Mouse (Mus musculus) ovary, postnatal 14 days (tissue): ENCODE measurements at regions not wholly inside any gene's neighbourhood (a gene's known extent, or its start where the extent isn't known, plus 50 kb on each side); places are given as distances from the start of the nearest gene placed in this dataset.

Experiments used
- DNase-seq: peaks from one replicate; pipeline ENCODE4 v3.0.0; 2022; ENCODE audit warnings: low spot score

GRCm38 (mm10) chr17:68223170-68223569 lies 50.4 kb upstream of the L3mbtl4 start:
- no peak for DNase-seq
